ENCODE assay signal across 8 mouse cellular contexts in genomic region chr3:89418861-89419250, GRCm38 (mm10). TPM values are rescaled to one million over a fixed set of nuclear protein-coding genes. Genes with fewer than 3 reads are reported as not detected.
DNase-seq lines count a peak whose midpoint lies in the region; ATAC-seq lines count a peak whose summit lies in the region.

No protein-coding gene starts in this region.

- H3K4me2 ChIP-seq in heart, embryonic 16.5 days (ENCODE audit: low read depth, low read length), result peak overlapping the region; percentile 85
- peak overlapping the region; percentile 64 for H3K4me2 ChIP-seq in stomach, embryonic 15.5 days

- H3K4me1 ChIP-seq in erythroblast, embryonic 14.5 days (ENCODE audit: control insufficient read depth), result peaks cover 64% of the 10 kb centered on the region
- H3K4me1 ChIP-seq in heart, embryonic 16.5 days (ENCODE audit: control insufficient read depth, insufficient read depth, low read length), result peaks cover 36% of the 10 kb centered on the region
- H3K4me1 ChIP-seq in stomach, embryonic 15.5 days, result peaks cover 42% of the 10 kb centered on the region

- ATAC-seq in heart, embryonic 16.5 days (replicated peaks; ENCODE audit: extremely low read depth, insufficient read depth, low FRiP score), result peak; percentile 29
- peak; percentile 13; the same call in 1 of the 2 replicates for ATAC-seq in stomach, embryonic 15.5 days (ENCODE audit: insufficient read depth, low FRiP score, low read depth)

- DNase-seq in spleen, adult 12 weeks (ENCODE audit: low spot score), result peak; percentile 44
- DNase-seq in spleen, postnatal 14 days (ENCODE audit: low spot score in 2 of 2), result no peak
- DNase-seq in kidney, postnatal 14 days, result peak; percentile 92
- DNase-seq in lung, postnatal 4 days, result peak; percentile 89 to 90
- no peak for DNase-seq in layer of hippocampus, postnatal 36 days

- H3K9ac ChIP-seq in heart, embryonic 16.5 days (ENCODE audit: low read length), result peak overlapping the region; percentile 77
- H3K9ac ChIP-seq in stomach, embryonic 15.5 days, result peak overlapping the region; percentile 46

- H3K27me3 ChIP-seq in erythroblast, embryonic 14.5 days (ENCODE audit: control insufficient read depth), result no peaks in the 10 kb centered on the region
- no peaks in the 10 kb centered on the region for H3K27me3 ChIP-seq in heart, embryonic 16.5 days (ENCODE audit: control insufficient read depth, insufficient read depth, low read length)
- no peaks in the 10 kb centered on the region for H3K27me3 ChIP-seq in stomach, embryonic 15.5 days (replicated peaks)

- peak overlapping the region; percentile 96 for H3K4me3 ChIP-seq in erythroblast, embryonic 14.5 days (replicated peaks)
- H3K4me3 ChIP-seq in heart, embryonic 16.5 days (ENCODE audit: low read length), result peak overlapping the region; percentile 90
- peak overlapping the region; percentile 64 for H3K4me3 ChIP-seq in stomach, embryonic 15.5 days (replicated peaks)

- H3K27ac ChIP-seq in heart, embryonic 16.5 days (ENCODE audit: low read length), result peak overlapping the region; percentile 100
- peak overlapping the region; percentile 99 for H3K27ac ChIP-seq in stomach, embryonic 15.5 days

- peaks cover 58% of the 10 kb centered on the region for H3K36me3 ChIP-seq in erythroblast, embryonic 14.5 days (ENCODE audit: control insufficient read depth)
- peaks cover 23% of the 10 kb centered on the region for H3K36me3 ChIP-seq in heart, embryonic 16.5 days (ENCODE audit: control insufficient read depth, insufficient read depth)
- peaks cover 21% of the 10 kb centered on the region for H3K36me3 ChIP-seq in stomach, embryonic 15.5 days

- H3K9me3 ChIP-seq in erythroblast, embryonic 14.5 days (ENCODE audit: control insufficient read depth, low read length), result peaks cover 3% of the 10 kb centered on the region
- H3K9me3 ChIP-seq in heart, embryonic 16.5 days (replicated peaks; ENCODE audit: control insufficient read depth, low read length), result no peaks in the 10 kb centered on the region
- H3K9me3 ChIP-seq in stomach, embryonic 15.5 days, result no peaks in the 10 kb centered on the region

- WGBS in heart, embryonic 16.5 days, result 0% methylated on average over 16 of the region's 16 CpGs
- WGBS in stomach, embryonic 15.5 days, result under 1% methylated on average over 16 of the region's 16 CpGs

RNA-seq across cellular contexts. Expression of gene Shc1, which starts 0.6 kb away (rescaled TPM):
- polyA plus RNA-seq in erythroblast, embryonic 14.5 days (2012), result 11.4 and 12.7 TPM in 2 replicates
- 67.7 and 72.3 TPM in 2 replicates for polyA plus RNA-seq in heart, embryonic 16.5 days (2015; fragmentation: Nextera tagmentation; extraction: Ambion mirVana)
- polyA plus RNA-seq in stomach, embryonic 15.5 days (2015; fragmentation: Nextera tagmentation; extraction: Ambion mirVana), result 84.6 and 103 TPM in 2 replicates
- 10 to 100 TPM; 12.1 to 12.4 TPM for total RNA-seq in layer of hippocampus, postnatal 36 days (2021)

RNA-seq across cellular contexts. Expression of gene Cks1b, which starts 0.7 kb away (rescaled TPM):
- polyA plus RNA-seq in erythroblast, embryonic 14.5 days (2012), result 6.9 and 7.4 TPM in 2 replicates
- polyA plus RNA-seq in heart, embryonic 16.5 days (2015; fragmentation: Nextera tagmentation; extraction: Ambion mirVana), result 288 and 304 TPM in 2 replicates
- polyA plus RNA-seq in stomach, embryonic 15.5 days (2015; fragmentation: Nextera tagmentation; extraction: Ambion mirVana), result 409 and 450 TPM in 2 replicates
- 1 to 10 TPM; 3.1 TPM for total RNA-seq in layer of hippocampus, postnatal 36 days (2021)

RNA-seq across cellular contexts. Expression of gene Flad1, which starts 7.2 kb away (rescaled TPM):
- polyA plus RNA-seq in erythroblast, embryonic 14.5 days (2012), result 1.3 and 1.6 TPM in 2 replicates
- 38.8 and 41.0 TPM in 2 replicates for polyA plus RNA-seq in heart, embryonic 16.5 days (2015; fragmentation: Nextera tagmentation; extraction: Ambion mirVana)
- polyA plus RNA-seq in stomach, embryonic 15.5 days (2015; fragmentation: Nextera tagmentation; extraction: Ambion mirVana), result 23.6 and 29.4 TPM in 2 replicates
- total RNA-seq in layer of hippocampus, postnatal 36 days (2021), result 10 to 100 TPM; 35.8 to 39.2 TPM

RNA-seq across cellular contexts. Expression of gene Pygo2, which starts 11.2 kb away (rescaled TPM):
- 5.9 TPM in 2 replicates for polyA plus RNA-seq in erythroblast, embryonic 14.5 days (2012)
- polyA plus RNA-seq in heart, embryonic 16.5 days (2015; fragmentation: Nextera tagmentation; extraction: Ambion mirVana), result 21.8 and 24.0 TPM in 2 replicates
- 35.1 and 37.1 TPM in 2 replicates for polyA plus RNA-seq in stomach, embryonic 15.5 days (2015; fragmentation: Nextera tagmentation; extraction: Ambion mirVana)
- total RNA-seq in layer of hippocampus, postnatal 36 days (2021), result 10 to 100 TPM; 59.4 to 64.8 TPM

RNA-seq across cellular contexts. Expression of gene Lenep, which starts 16.3 kb away (rescaled TPM):
- 0.04 TPM in 1 of 2 replicates, not detected in the other for polyA plus RNA-seq in erythroblast, embryonic 14.5 days (2012)
- 1.7 TPM in 1 of 2 replicates, not detected in the other for polyA plus RNA-seq in heart, embryonic 16.5 days (2015; fragmentation: Nextera tagmentation; extraction: Ambion mirVana)
- not detected in 2 replicates for polyA plus RNA-seq in stomach, embryonic 15.5 days (2015; fragmentation: Nextera tagmentation; extraction: Ambion mirVana)
- 1 to 10 TPM; 4.6 to 6.3 TPM for total RNA-seq in layer of hippocampus, postnatal 36 days (2021)

Comparison
In these comparisons a context has a peak if more than half of its experiments do, and no peak if none do; other contexts are left out.
1. DNase-seq: peak in spleen, adult 12 weeks (single experiment), kidney, postnatal 14 days (single experiment) and lung, postnatal 4 days (2 of 2); none in spleen, postnatal 14 days (0 of 2) and layer of hippocampus, postnatal 36 days (0 of 2).
2. RNA of gene Cks1b, which starts 0.7 kb away (polyA plus RNA-seq): 409 to 450 TPM in stomach, embryonic 15.5 days and 288 to 304 TPM in heart, embryonic 16.5 days; 6.9 to 7.4 TPM in erythroblast, embryonic 14.5 days; every median in the first group is over 10 times any median in the second.
3. Peak in every context shown above with its lines, with median percentiles within 50 percentile points of each other: H3K4me3 ChIP-seq.